Mouse (Mus musculus): Measurements from ENCODE around the gene Tmprss9. TPM values are rescaled to one million over a fixed set of nuclear protein-coding genes. Genes with fewer than 3 reads are reported as not detected.

Tmprss9 gene
- polyA plus RNA-seq, 1 experiment, result 2.0 TPM

DNA sequence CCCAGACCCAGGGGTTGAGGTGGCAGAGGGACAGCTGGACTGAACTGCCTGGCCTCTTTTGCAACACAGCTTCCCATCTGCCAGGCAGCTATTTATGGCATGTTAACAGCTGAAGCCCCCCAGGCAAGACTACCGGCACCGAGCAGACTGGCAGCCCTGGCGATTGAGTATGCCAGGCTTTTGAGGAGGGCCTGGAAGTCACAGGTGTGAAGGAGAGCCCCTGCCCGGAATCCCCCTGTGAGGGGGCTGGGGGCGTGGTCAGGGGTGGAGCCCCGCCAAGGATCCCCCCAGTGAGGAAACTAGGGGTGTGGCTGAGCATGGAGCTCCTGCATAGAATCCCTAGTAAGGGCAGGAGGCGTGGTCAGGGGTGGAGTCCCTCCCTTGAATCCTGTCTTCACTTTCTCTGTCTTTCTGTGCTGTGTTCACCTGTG, 34.7 kb upstream of the Tmprss9 start:
- H3K27me3 ChIP-seq (ENCODE audit: control insufficient read depth, insufficient read depth, low read length), result no peaks in the 10 kb centered on the region
- H3K4me1 ChIP-seq (ENCODE audit: control insufficient read depth, insufficient read depth, low read length), result peaks cover 22% of the 10 kb centered on the region
- TF ChIP-seq POLR2A (IDR thresholded peaks at IDR 0.05; ENCODE audit: control insufficient read depth, low read depth, low read length) (no peak), CTCF (IDR thresholded peaks at IDR 0.05; ENCODE audit: control insufficient read depth, insufficient read depth, insufficient replicate concordance, low read depth, low read length) (no peak)
- no peaks in the 10 kb centered on the region for H3K36me3 ChIP-seq (ENCODE audit: control insufficient read depth, insufficient read depth, low read length)
- H3K27ac ChIP-seq (ENCODE audit: control insufficient read depth, insufficient read depth, low read depth, low read length), result no peak overlapping the region
- no peak overlapping the region for H3K4me3 ChIP-seq (ENCODE audit: control insufficient read depth, low read depth, low read length)

DNA sequence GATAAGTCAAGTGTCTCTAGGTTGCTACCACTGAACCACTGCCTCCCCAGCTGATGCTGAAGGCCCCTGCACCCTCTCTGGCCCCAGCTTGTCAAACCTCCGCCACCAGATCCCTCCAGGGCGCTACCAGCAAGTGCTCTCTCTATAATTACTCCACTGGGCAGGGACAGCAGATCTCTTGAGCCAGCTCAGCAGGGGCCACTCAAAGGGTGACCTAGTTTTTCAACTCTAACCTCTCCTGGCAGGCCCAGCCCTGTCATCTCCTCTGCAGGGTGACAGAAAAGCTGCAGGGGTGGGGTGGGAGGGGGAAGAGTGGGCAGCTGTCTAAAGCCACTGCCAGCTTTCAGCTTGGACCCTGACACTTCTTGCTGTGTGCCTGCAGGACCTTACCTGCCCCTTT, 33.8 kb upstream of the Tmprss9 start:
- Histone ChIP-seq H3K4me3 (ENCODE audit: control insufficient read depth, low read depth, low read length) (no peak overlapping the region), H3K4me1 (ENCODE audit: control insufficient read depth, insufficient read depth, low read length) (peaks cover 22% of the 10 kb centered on the region), H3K36me3 (ENCODE audit: control insufficient read depth, insufficient read depth, low read length) (no peaks in the 10 kb centered on the region), H3K27me3 (ENCODE audit: control insufficient read depth, insufficient read depth, low read length) (no peaks in the 10 kb centered on the region), H3K27ac (ENCODE audit: control insufficient read depth, insufficient read depth, low read depth, low read length) (no peak overlapping the region)
- TF ChIP-seq CTCF (IDR thresholded peaks at IDR 0.05; ENCODE audit: control insufficient read depth, insufficient read depth, insufficient replicate concordance, low read depth, low read length), result no peak
- no peak for TF ChIP-seq POLR2A (IDR thresholded peaks at IDR 0.05; ENCODE audit: control insufficient read depth, low read depth, low read length)

DNA sequence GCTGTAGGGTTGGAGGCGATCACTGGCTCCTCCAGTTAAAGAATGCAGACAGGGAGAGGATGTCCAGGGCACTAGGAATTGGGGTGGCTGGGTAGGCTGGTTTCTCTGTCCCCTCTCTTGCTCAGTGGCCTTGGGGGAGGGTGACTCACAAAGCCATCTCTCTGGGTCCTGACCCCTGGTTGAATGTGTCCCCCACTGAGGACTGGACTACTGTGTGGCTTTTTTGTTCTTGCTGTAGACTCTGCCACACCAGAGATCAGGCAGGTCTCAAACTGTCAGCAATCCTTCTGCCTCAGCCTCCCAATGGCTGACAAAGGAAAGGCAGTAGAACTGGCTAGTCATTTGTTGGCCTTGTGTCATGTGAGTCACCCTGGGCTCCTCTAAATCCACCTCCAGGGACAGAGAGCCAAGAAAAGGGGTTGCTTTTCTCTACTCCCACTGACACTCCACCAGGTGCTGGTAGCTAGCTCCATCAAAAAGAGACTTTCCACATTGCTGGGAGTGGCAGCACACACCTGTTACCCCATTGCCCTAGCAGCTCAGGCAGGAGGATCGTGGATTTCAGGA, 33.2 kb upstream of the Tmprss9 start:
- Histone ChIP-seq H3K27ac (ENCODE audit: control insufficient read depth, insufficient read depth, low read depth, low read length) (no peak overlapping the region), H3K27me3 (ENCODE audit: control insufficient read depth, insufficient read depth, low read length) (no peaks in the 10 kb centered on the region), H3K4me1 (ENCODE audit: control insufficient read depth, insufficient read depth, low read length) (peaks cover 23% of the 10 kb centered on the region), H3K4me3 (ENCODE audit: control insufficient read depth, low read depth, low read length) (no peak overlapping the region), H3K36me3 (ENCODE audit: control insufficient read depth, insufficient read depth, low read length) (no peaks in the 10 kb centered on the region)
- TF ChIP-seq POLR2A (IDR thresholded peaks at IDR 0.05; ENCODE audit: control insufficient read depth, low read depth, low read length), result no peak
- no peak for TF ChIP-seq CTCF (IDR thresholded peaks at IDR 0.05; ENCODE audit: control insufficient read depth, insufficient read depth, insufficient replicate concordance, low read depth, low read length)

DNA sequence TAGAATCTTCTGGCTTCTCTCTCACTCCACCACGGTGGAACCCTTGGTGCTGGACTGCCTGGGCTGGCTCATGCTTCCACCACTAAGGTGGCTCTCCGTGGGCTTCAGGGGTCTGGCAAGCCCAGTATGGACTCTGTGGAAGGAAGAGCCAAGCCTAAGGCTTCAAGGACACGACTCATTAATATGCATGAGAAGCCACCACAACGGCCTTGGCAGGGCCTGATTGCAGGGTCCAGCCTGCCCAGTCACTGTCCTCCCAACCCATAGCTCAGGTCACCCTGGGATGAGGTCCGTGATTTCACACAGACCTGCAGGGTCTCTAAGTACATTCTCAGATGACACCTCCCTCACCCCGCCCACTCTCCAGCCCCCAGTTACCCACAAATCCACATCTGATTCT, 31.8 kb upstream of the Tmprss9 start:
- H3K4me1 ChIP-seq (ENCODE audit: control insufficient read depth, insufficient read depth, low read length), result peaks cover 25% of the 10 kb centered on the region
- H3K27me3 ChIP-seq (ENCODE audit: control insufficient read depth, insufficient read depth, low read length), result no peaks in the 10 kb centered on the region
- no peaks in the 10 kb centered on the region for H3K36me3 ChIP-seq (ENCODE audit: control insufficient read depth, insufficient read depth, low read length)
- no peak overlapping the region for H3K27ac ChIP-seq (ENCODE audit: control insufficient read depth, insufficient read depth, low read depth, low read length)
- TF ChIP-seq CTCF (IDR thresholded peaks at IDR 0.05; ENCODE audit: control insufficient read depth, insufficient read depth, insufficient replicate concordance, low read depth, low read length), result no peak
- no peak for TF ChIP-seq POLR2A (IDR thresholded peaks at IDR 0.05; ENCODE audit: control insufficient read depth, low read depth, low read length)
- no peak overlapping the region for H3K4me3 ChIP-seq (ENCODE audit: control insufficient read depth, low read depth, low read length)

DNA sequence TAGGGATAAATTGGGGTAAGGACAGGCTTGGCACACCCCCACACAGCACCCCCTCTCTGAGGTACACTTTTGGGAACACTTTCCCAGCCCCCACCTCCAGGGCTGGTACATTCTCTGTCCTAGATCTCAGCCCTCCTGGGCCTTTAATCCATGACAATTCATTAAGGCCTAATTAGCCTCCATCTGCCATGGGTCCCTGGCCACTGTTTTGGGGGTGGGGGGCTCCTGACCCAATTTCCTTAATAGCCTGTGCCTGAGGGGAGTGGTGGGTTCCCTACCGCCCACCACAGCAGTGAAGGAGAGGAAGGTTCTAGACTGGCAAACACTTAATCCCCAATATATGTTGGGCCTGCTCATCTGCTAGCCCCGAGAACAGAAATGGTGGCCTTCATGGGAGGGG, 30.0 kb upstream of the Tmprss9 start:
- Histone ChIP-seq H3K27me3 (ENCODE audit: control insufficient read depth, insufficient read depth, low read length) (no peaks in the 10 kb centered on the region), H3K27ac (ENCODE audit: control insufficient read depth, insufficient read depth, low read depth, low read length) (no peak overlapping the region), H3K4me1 (ENCODE audit: control insufficient read depth, insufficient read depth, low read length) (peaks cover 15% of the 10 kb centered on the region), H3K36me3 (ENCODE audit: control insufficient read depth, insufficient read depth, low read length) (no peaks in the 10 kb centered on the region), H3K4me3 (ENCODE audit: control insufficient read depth, low read depth, low read length) (no peak overlapping the region)
- TF ChIP-seq POLR2A (IDR thresholded peaks at IDR 0.05; ENCODE audit: control insufficient read depth, low read depth, low read length) (no peak), CTCF (IDR thresholded peaks at IDR 0.05; ENCODE audit: control insufficient read depth, insufficient read depth, insufficient replicate concordance, low read depth, low read length) (no peak)

DNA sequence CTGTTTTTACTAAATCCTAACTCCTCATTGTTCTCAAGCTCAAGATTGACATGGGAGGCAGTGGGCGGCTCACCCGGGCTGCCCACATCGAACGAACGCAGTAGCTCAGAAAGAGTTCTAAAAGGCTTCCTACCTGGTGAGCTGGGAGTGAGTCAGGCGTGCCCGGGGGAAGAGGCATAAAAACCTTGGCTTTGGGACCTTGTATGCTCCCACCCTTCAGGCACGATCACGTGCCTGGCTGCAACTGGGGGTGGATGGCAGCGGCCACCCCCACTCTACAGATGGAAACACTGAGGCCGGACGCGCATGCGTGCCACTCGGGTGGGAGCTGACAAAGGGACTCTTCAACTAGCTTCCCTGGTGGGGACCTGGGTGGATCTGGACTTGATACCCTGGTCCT, 29.3 kb upstream of the Tmprss9 start:
- H3K27me3 ChIP-seq (ENCODE audit: control insufficient read depth, insufficient read depth, low read length), result no peaks in the 10 kb centered on the region
- no peak for TF ChIP-seq POLR2A (IDR thresholded peaks at IDR 0.05; ENCODE audit: control insufficient read depth, low read depth, low read length)
- TF ChIP-seq CTCF (IDR thresholded peaks at IDR 0.05; ENCODE audit: control insufficient read depth, insufficient read depth, insufficient replicate concordance, low read depth, low read length), result no peak
- no peak overlapping the region for H3K4me3 ChIP-seq (ENCODE audit: control insufficient read depth, low read depth, low read length)
- H3K4me1 ChIP-seq (ENCODE audit: control insufficient read depth, insufficient read depth, low read length), result peaks cover 10% of the 10 kb centered on the region
- H3K27ac ChIP-seq (ENCODE audit: control insufficient read depth, insufficient read depth, low read depth, low read length), result no peak overlapping the region
- no peaks in the 10 kb centered on the region for H3K36me3 ChIP-seq (ENCODE audit: control insufficient read depth, insufficient read depth, low read length)

DNA sequence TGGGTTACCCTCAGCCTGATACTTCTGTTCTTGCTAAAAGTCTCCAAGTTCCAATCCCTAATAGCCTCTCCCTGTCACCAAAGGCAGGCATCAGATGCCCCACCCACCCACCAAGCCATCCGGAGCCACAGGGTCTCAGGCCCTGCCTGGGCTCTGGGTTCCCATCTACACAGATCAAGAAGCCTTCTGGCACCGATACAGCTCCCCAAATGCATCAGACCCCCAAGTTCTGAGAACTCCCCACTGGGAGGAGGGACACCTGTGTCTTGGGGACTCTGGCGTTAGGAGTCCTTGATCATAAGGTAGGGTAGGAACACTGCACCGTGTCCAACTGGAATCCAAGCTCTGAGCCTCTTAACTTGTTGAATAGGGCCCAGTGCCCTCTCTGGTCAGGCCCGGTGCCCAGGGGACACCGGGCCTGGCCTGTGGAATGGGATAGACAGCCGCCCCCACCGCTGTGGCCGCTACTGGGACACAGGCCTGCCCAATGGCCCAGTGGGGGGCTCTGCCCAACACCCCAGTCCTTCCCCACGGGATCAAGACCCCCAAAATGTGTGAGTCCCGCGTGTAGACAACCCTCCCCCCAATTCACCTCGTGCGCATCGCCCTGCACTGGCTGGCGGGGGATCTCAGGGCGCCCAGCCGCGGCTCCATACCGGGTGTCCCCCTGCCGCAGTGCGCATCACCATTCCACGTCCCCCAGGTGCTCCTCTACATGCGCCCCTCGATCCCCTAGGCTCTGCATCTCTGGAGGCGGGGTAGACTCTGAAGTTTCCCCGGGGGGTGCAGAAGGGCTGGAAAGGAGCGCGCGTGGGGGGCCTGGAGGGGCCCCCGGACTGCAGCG, 28.3 kb upstream of the Tmprss9 start:
- Histone ChIP-seq H3K27ac (ENCODE audit: control insufficient read depth, insufficient read depth, low read depth, low read length) (no peak overlapping the region), H3K4me1 (ENCODE audit: control insufficient read depth, insufficient read depth, low read length) (peaks cover 10% of the 10 kb centered on the region), H3K27me3 (ENCODE audit: control insufficient read depth, insufficient read depth, low read length) (no peaks in the 10 kb centered on the region), H3K4me3 (ENCODE audit: control insufficient read depth, low read depth, low read length) (no peak overlapping the region; the same call in 1 of the 2 replicates), H3K36me3 (ENCODE audit: control insufficient read depth, insufficient read depth, low read length) (no peaks in the 10 kb centered on the region)
- no peak for TF ChIP-seq POLR2A (IDR thresholded peaks at IDR 0.05; ENCODE audit: control insufficient read depth, low read depth, low read length)
- TF ChIP-seq CTCF (IDR thresholded peaks at IDR 0.05; ENCODE audit: control insufficient read depth, insufficient read depth, insufficient replicate concordance, low read depth, low read length), result no peak

Measured in testis, adult 2 months (tissue).